Mouse (Mus musculus): ENCODE measurements at regions not wholly inside any gene's neighbourhood (a gene's known extent, or its start where the extent isn't known, plus 50 kb on each side); places are given as distances from the start of the nearest gene placed in this dataset.

DNA sequence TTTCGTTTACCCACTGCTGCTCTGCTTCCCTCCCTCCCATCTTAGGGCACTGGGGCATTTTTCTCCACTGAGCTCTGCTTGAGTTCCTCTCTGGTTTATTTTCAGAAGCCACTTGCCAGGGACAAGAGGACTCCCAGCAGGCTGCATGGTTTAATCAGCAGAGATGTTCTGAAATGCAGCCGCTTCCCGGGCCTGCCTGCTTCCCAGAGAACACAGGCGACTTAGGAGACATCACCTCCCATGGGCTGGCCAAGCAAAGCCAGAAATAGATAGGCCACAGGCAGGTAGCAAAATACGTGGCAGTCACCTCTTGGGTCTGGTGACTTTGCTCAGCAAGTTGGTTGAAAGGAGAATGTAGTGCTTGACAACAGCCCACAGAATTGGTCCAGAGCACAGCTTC lies 141.8 kb downstream of the Diras2 start:
- Histone ChIP-seq H3K9me3 (replicated peaks) (no peaks in the 10 kb centered on the region), H3K36me3 (no peaks in the 10 kb centered on the region), H3K9ac (replicated peaks) (no peak overlapping the region), H3K27me3 (replicated peaks) (no peaks in the 10 kb centered on the region), H3K4me2 (no peak overlapping the region), H3K27ac (replicated peaks) (no peak overlapping the region), H3K4me3 (replicated peaks) (no peak overlapping the region), H3K4me1 (no peaks in the 10 kb centered on the region)
- WGBS = 89% methylated on average over 5 of the region's 5 CpGs
- no peak for ATAC-seq (ENCODE audit: low FRiP score)

DNA sequence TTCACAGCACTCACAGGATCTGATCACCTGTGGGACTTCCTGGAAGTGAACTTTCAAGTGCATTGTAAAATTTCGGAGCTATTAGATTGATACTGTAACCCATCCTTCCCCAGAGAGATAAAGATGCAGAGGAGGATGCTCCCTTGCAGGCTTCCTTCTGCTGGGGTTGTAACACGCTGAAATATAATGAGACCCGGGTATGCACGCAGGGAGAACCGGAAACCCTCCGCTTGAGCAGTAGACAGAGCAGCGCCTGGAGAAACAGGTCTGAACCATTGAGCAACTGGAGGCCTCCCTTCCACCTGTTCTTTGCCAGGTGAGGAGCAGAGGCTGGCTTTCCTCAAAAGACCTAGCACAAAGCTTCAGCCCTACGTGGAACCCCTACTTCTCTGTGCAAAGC lies 135.3 kb downstream of the Diras2 start:
- H3K27ac ChIP-seq (replicated peaks) = no peak overlapping the region
- WGBS = 93% methylated on average over 8 of the region's 8 CpGs
- no peak overlapping the region for H3K4me3 ChIP-seq (replicated peaks)
- no peaks in the 10 kb centered on the region for H3K27me3 ChIP-seq (replicated peaks)
- peaks cover 6% of the 10 kb centered on the region; the same call in 1 of the 2 replicates for H3K4me1 ChIP-seq
- no peak for ATAC-seq (ENCODE audit: low FRiP score)
- no peak overlapping the region for H3K4me2 ChIP-seq
- H3K9ac ChIP-seq (replicated peaks) = no peak overlapping the region
- H3K9me3 ChIP-seq (replicated peaks) = no peaks in the 10 kb centered on the region
- H3K36me3 ChIP-seq = no peaks in the 10 kb centered on the region

DNA sequence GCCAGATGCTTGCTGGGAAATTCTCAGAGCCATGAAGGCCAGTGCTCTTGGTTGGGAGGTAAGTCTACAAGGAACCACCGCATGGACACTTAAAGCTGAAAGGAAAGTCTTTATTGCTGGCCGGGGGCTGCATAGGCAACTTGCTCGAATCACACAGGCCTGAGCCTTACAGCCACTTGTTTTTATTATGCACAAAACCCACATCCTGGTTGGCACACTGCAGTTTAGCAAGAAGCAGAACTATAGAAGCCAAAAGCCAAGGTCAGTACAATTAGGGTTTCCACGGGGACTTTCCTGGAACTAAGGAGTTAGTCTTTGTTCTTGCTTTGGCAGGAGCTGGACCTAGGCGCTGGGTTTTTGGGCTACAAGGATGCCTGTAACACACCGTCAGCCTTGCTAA lies 132.7 kb downstream of the Diras2 start:
- no peak overlapping the region for H3K4me3 ChIP-seq (replicated peaks)
- no peaks in the 10 kb centered on the region for H3K36me3 ChIP-seq
- H3K9ac ChIP-seq (replicated peaks) = no peak overlapping the region
- peaks cover 6% of the 10 kb centered on the region; the same call in 1 of the 2 replicates for H3K4me1 ChIP-seq
- H3K9me3 ChIP-seq (replicated peaks) = no peaks in the 10 kb centered on the region
- WGBS = 65% methylated on average over 6 of the region's 6 CpGs
- H3K4me2 ChIP-seq = no peak overlapping the region
- no peaks in the 10 kb centered on the region for H3K27me3 ChIP-seq (replicated peaks)
- H3K27ac ChIP-seq (replicated peaks) = no peak overlapping the region
- ATAC-seq (ENCODE audit: low FRiP score) = no peak

DNA sequence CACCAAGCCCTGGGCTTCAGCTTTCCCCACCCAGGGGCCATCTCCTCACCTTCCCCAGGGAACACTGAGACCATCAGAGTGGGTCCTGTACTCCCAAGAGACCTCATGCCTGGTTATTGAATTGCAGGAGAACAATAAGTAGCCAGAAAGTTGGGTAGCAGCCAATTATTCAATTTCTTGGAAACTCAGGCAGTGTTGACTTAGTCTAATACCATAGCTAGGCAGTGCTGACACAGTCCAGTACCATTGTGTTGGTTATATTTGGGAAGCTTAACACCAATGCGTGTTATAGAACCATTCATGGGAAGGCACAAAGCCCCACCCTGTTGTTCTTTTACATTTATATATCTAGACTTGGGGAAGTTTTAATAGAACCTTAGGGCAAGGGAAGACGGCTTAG lies 131.9 kb downstream of the Diras2 start:
- ATAC-seq (ENCODE audit: low FRiP score) = no peak
- Histone ChIP-seq H3K9me3 (replicated peaks) (no peaks in the 10 kb centered on the region), H3K4me1 (peaks cover 6% of the 10 kb centered on the region; the same call in 1 of the 2 replicates), H3K36me3 (no peaks in the 10 kb centered on the region), H3K4me3 (replicated peaks) (no peak overlapping the region), H3K9ac (replicated peaks) (no peak overlapping the region), H3K27me3 (replicated peaks) (no peaks in the 10 kb centered on the region), H3K27ac (replicated peaks) (no peak overlapping the region), H3K4me2 (no peak overlapping the region)
- 93% methylated on average over 2 of the region's 2 CpGs for WGBS

DNA sequence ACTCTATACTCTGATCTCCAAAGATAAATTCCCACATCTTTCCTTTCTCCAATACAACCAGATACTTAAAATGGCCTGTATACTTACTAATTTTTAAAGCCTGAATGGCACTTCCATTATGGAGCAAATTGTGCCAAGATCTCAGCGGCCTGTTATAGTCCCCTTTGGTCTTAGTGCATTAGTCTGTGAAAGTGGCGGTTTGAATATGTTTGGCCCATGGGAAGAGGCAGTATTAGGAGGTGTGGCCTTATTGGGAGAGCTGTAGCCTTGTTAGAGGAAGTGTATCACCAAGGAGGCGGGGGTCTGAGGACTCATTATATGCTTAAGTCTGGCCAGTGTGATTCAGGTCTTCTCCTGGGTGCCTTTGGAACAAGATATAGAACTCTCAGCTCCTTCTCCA lies 127.3 kb downstream of the Diras2 start:
- Histone ChIP-seq H3K4me1 (no peaks in the 10 kb centered on the region), H3K36me3 (no peaks in the 10 kb centered on the region), H3K9ac (replicated peaks) (no peak overlapping the region), H3K27ac (replicated peaks) (no peak overlapping the region), H3K4me3 (replicated peaks) (no peak overlapping the region), H3K27me3 (replicated peaks) (no peaks in the 10 kb centered on the region), H3K9me3 (replicated peaks) (no peaks in the 10 kb centered on the region), H3K4me2 (no peak overlapping the region)
- WGBS = 89% methylated on average over 3 of the region's 3 CpGs
- no peak for ATAC-seq (ENCODE audit: low FRiP score)

DNA sequence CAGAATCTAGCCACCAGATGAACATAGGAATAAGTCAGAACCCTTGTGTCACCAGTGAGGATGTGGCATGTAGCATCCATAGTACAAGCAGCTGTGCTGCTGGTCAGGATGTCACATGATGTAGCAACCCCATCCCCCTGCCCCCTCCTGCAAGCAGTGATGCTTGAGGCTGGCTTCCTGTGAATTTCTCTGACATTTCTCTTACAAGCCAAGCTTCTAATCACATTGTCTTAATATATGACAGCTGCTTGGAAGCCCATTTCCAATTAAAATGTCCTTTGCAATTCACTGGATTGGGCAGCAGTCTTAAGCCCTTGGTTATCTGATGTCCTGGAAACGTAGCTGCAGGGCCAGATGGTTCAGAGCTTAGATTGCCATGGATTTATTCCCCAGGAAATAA lies 114.8 kb downstream of the Diras2 start:
- 70% methylated on average over 1 of the region's 1 CpGs for WGBS
- Histone ChIP-seq H3K9ac (replicated peaks) (no peak overlapping the region), H3K27me3 (replicated peaks) (no peaks in the 10 kb centered on the region), H3K4me3 (replicated peaks) (no peak overlapping the region), H3K9me3 (replicated peaks) (0 out of 2 replicates have a peak, but pooled peaks cover 10% of the 10 kb centered on the region), H3K4me2 (no peak overlapping the region), H3K27ac (replicated peaks) (no peak overlapping the region), H3K4me1 (no peaks in the 10 kb centered on the region), H3K36me3 (no peaks in the 10 kb centered on the region)
- ATAC-seq (ENCODE audit: low FRiP score) = no peak

DNA sequence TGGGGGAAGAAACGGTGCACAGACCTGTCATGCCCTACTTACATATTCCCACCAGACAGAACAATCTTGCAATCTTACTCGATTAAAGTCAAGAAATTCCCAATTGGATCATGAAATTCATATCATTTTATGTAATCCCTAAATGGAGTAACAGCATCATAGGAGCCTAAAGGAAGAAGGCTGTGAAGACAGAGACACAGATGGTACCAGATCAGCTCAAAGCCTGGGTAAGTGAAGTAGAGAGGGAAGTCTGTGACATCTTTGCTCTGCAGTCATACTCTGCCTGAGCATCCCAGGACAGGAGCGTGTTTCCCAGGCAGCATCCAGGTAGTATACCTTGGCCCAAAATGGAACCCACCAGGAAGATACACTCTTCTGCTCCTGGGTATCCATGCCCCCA lies 108.6 kb downstream of the Diras2 start:
- Histone ChIP-seq H3K9me3 (replicated peaks) (no peaks in the 10 kb centered on the region), H3K4me1 (no peaks in the 10 kb centered on the region), H3K27ac (replicated peaks) (no peak overlapping the region), H3K9ac (replicated peaks) (no peak overlapping the region), H3K4me2 (no peak overlapping the region), H3K27me3 (replicated peaks) (no peaks in the 10 kb centered on the region), H3K36me3 (no peaks in the 10 kb centered on the region), H3K4me3 (replicated peaks) (no peak overlapping the region)
- no peak for ATAC-seq (ENCODE audit: low FRiP score)
- 80% methylated on average over 3 of the region's 3 CpGs for WGBS

DNA sequence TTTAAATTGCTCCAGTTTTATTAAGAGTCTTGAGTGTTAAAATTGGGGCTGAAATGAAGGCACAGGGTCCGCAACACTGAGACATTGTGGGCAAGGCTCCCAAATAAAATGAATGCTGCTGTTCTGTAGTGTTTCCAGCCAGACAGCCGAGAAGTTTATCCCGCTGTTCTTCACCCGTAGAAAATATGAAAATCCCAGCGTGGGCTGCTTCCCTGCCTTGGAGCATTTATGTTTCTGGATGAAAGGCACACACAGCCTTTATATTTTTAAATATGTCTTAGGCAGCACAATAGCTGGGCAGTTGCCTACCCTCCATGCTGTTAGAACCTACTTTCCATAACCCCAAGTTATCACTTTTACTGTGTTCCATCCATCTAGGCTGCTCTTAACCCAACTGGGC lies 102.6 kb downstream of the Diras2 start:
- Histone ChIP-seq H3K27me3 (replicated peaks) (no peaks in the 10 kb centered on the region), H3K9me3 (replicated peaks) (no peaks in the 10 kb centered on the region), H3K4me1 (no peaks in the 10 kb centered on the region), H3K9ac (replicated peaks) (no peak overlapping the region), H3K36me3 (no peaks in the 10 kb centered on the region), H3K4me3 (replicated peaks) (no peak overlapping the region), H3K4me2 (no peak overlapping the region), H3K27ac (replicated peaks) (no peak overlapping the region)
- no peak for ATAC-seq (ENCODE audit: low FRiP score)
- WGBS = 80% methylated on average over 5 of the region's 5 CpGs

DNA sequence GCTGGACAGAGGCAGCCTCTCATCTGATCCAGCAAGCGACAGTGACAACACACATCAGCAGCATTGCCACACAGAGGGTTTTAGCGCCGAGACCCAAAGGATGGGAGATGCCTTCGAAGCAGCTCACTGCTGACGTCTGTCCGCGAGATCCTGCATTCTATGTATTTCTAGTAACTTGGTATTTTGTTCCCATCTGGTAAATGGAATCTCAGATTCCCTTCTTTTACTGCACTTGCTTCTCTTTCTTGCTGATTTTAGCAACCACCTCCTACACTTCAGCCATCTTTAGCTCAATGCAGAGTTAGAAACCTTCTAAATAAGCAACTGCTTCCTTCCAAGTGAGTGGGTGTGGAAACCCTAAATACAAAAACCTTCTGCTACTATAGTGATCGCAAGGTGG lies 94.3 kb downstream of the Diras2 start:
- no peaks in the 10 kb centered on the region for H3K27me3 ChIP-seq (replicated peaks)
- no peaks in the 10 kb centered on the region for H3K36me3 ChIP-seq
- H3K4me2 ChIP-seq = no peak overlapping the region
- no peak overlapping the region for H3K27ac ChIP-seq (replicated peaks)
- no peak for ATAC-seq (ENCODE audit: low FRiP score)
- no peaks in the 10 kb centered on the region for H3K9me3 ChIP-seq (replicated peaks)
- 86% methylated on average over 8 of the region's 8 CpGs for WGBS
- H3K4me3 ChIP-seq (replicated peaks) = no peak overlapping the region
- no peak overlapping the region for H3K9ac ChIP-seq (replicated peaks)
- H3K4me1 ChIP-seq = no peaks in the 10 kb centered on the region

DNA sequence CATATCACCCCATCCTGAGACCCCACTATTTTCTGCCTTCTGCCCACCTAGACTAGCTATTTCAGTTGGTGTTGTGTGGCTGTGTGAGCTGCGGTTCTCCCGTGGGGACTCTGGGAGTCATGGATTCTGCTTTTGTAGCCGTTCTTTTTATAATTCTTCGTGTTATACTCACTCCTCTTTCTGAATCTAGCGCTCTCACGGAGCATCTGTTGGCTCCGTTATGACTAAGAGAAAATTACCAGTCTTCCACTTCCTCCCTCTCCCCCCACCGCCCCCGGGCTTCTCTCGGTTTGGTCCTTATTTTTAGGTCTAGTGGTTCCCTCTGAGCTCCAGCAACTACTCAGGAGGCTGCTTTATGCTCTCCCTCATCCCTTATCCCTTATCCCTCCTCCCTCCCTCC lies 85.6 kb downstream of the Diras2 start:
- no peak for ATAC-seq (ENCODE audit: low FRiP score)
- Histone ChIP-seq H3K4me2 (no peak overlapping the region), H3K27ac (replicated peaks) (no peak overlapping the region), H3K4me1 (no peaks in the 10 kb centered on the region), H3K9ac (replicated peaks) (no peak overlapping the region), H3K4me3 (replicated peaks) (no peak overlapping the region), H3K27me3 (replicated peaks) (no peaks in the 10 kb centered on the region), H3K9me3 (replicated peaks) (no peaks in the 10 kb centered on the region), H3K36me3 (no peaks in the 10 kb centered on the region)
- WGBS = 84% methylated on average over 10 of the region's 10 CpGs

DNA sequence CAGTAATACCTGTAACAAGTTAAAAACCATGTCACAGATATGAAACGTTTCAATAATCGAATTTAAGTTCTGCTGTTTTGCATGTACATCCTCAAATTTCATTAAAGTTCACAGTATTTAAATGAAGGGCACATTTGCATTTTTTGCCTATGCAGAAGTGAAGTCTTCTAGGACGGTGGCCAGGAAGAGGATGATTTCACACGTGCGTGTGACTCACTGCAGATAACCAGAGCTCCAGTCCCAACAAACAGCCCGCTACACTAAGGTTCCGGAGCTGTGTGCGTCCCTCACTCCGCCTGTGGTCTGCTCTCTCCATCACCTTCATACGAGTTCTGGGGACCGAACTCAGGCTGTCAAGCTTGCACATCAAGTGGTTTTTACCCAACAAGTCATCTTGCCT lies 82.2 kb downstream of the Diras2 start:
- Histone ChIP-seq H3K27ac (replicated peaks) (no peak overlapping the region), H3K9ac (replicated peaks) (no peak overlapping the region), H3K4me2 (no peak overlapping the region), H3K36me3 (no peaks in the 10 kb centered on the region), H3K9me3 (replicated peaks) (no peaks in the 10 kb centered on the region), H3K27me3 (replicated peaks) (no peaks in the 10 kb centered on the region), H3K4me3 (replicated peaks) (no peak overlapping the region), H3K4me1 (0 out of 2 replicates have a peak, but pooled peaks cover 5% of the 10 kb centered on the region)
- 86% methylated on average over 11 of the region's 11 CpGs for WGBS
- ATAC-seq (ENCODE audit: low FRiP score) = no peak

DNA sequence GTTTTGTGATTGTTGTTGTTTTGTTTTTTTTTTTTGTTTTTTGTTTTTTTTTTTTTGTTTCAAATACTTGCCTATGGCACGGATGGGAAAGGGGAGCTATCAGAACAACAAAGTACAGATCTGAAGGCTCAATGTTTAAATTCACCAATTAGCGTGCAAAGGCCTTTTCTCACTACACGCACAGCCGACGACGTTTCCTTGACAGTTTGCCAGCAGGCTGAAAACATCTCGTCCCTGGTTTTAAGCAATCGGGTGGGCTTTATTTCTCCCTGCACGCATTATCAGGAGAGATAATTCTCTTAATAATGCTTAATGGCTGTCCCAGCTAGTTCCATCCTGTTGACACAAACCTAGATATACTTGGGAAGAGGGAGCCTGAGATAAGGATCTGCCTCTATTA lies 79.6 kb downstream of the Diras2 start:
- H3K4me3 ChIP-seq (replicated peaks) = no peak overlapping the region
- H3K27me3 ChIP-seq (replicated peaks) = 0 out of 2 replicates have a peak, but pooled peaks cover 3% of the 10 kb centered on the region
- ATAC-seq (ENCODE audit: low FRiP score) = no peak
- WGBS = 36% methylated on average over 9 of the region's 9 CpGs
- H3K36me3 ChIP-seq = no peaks in the 10 kb centered on the region
- H3K4me1 ChIP-seq = 0 out of 2 replicates have a peak, but pooled peaks cover 5% of the 10 kb centered on the region
- H3K27ac ChIP-seq (replicated peaks) = no peak overlapping the region
- H3K9me3 ChIP-seq (replicated peaks) = no peaks in the 10 kb centered on the region
- H3K9ac ChIP-seq (replicated peaks) = no peak overlapping the region
- no peak overlapping the region for H3K4me2 ChIP-seq

DNA sequence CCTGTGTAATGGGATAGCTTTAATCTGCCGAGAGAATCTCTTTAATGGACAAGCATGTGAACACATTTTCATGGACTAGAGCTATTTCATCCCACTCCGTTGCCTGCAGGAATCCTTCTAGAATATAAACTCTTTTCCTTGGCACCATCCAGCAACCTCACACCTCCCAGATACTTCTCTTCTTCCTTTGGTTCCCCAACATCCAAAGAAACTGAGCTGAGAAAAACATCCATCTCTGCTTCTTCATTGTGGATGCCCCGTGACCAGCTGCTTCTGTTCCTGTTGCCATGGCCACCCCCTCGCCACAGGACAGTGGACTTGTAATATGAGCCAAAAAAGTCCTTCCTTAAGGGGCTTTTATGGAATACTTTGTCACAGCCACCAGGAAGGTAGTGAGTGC lies 78.8 kb downstream of the Diras2 start:
- no peak overlapping the region for H3K4me2 ChIP-seq
- H3K4me3 ChIP-seq (replicated peaks) = no peak overlapping the region
- no peaks in the 10 kb centered on the region for H3K9me3 ChIP-seq (replicated peaks)
- ATAC-seq (ENCODE audit: low FRiP score) = no peak
- H3K27me3 ChIP-seq (replicated peaks) = 0 out of 2 replicates have a peak, but pooled peaks cover 3% of the 10 kb centered on the region
- WGBS = 35% methylated on average over 4 of the region's 4 CpGs
- 0 out of 2 replicates have a peak, but pooled peaks cover 5% of the 10 kb centered on the region for H3K4me1 ChIP-seq
- H3K9ac ChIP-seq (replicated peaks) = no peak overlapping the region
- no peaks in the 10 kb centered on the region for H3K36me3 ChIP-seq
- H3K27ac ChIP-seq (replicated peaks) = no peak overlapping the region
